Mouse (Mus musculus) C2C12 (cell line): ENCODE measurements around the gene Ltbp1.

Source experiments
- CTCF ChIP-seq: IDR thresholded peaks from one replicate; pipeline ENCODE4 v1.5.1; 2011; ENCODE audit not compliant: control insufficient read depth, insufficient read depth, insufficient read length
- MAX ChIP-seq: IDR thresholded peaks from one replicate; pipeline ENCODE4 v1.6.1; 2011; ENCODE audit warnings: mild to moderate bottlenecking, control low read depth
- MYOD1 ChIP-seq: IDR thresholded peaks from one replicate; pipeline ENCODE4 v1.6.1; 2011; ENCODE audit warnings: low read depth; ENCODE audit not compliant: control insufficient read depth, insufficient read length
- MYOG ChIP-seq: IDR thresholded peaks from one replicate; pipeline ENCODE4 v1.6.1; 2011; ENCODE audit not compliant: control insufficient read depth, insufficient read length; ENCODE audit errors: extremely low read depth
- USF1 ChIP-seq: IDR thresholded peaks from one replicate; pipeline ENCODE4 v1.6.1; 2011; ENCODE audit warnings: low read depth, mild to moderate bottlenecking, control low read depth, moderate library complexity

GRCm38 (mm10) chr17:74968152-74968712, 37.1 kb upstream of the Ltbp1 start:
- TF ChIP-seq CTCF (no peak), MYOG (no peak), MYOD1 (no peak), MAX (no peak), USF1 (no peak)
